In the genomic region with DNA sequence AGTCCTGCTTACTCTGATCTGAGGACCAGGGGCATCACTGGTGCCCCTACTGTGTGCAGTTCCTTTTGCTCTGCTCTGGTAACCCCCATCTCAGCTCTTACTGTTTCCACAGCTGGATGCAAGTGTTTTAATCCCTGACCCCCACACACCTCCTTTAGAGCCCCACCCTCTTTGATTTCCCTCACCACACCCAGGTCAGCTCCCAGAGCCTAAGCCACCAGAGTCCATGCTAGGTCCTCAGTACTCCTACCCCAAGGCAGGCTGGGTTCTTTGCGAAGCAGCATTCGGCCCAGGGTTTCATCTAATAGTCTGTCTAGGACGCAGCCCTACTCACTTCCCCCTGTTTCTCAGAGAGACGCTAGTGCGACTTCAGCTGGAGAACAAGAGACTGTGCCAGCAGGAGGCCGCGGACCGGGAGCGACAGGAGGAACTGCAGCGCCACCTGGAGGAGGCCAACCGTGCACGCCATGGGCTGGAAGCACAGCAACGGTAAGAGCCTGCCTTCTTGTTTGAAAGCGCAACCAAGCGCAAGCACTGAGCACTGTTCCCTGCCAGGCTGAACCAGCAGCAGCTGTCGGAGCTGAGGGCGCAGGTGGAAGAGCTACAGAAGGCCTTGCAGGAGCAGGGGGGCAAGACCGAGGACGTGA, we compare ENCODE assay signal across 8 mouse cellular contexts. TPM values are rescaled to one million over a fixed set of nuclear protein-coding genes. Genes with fewer than 3 reads are reported as not detected.
DNase-seq lines count a peak whose midpoint lies in the region; ATAC-seq and TF ChIP-seq lines count a peak whose summit lies in the region.

No protein-coding gene starts in this region.

- H3K27ac ChIP-seq in embryonic facial prominence, embryonic 13.5 days, result no peak overlapping the region
- no peak overlapping the region for H3K27ac ChIP-seq in liver, adult 2 months (replicated peaks; ENCODE audit: insufficient read depth, low read depth, low read length)
- H3K27ac ChIP-seq in stomach, embryonic 15.5 days, result no peak overlapping the region

- TF ChIP-seq POLR2A in liver, adult 2 months (IDR thresholded peaks at IDR 0.05; ENCODE audit: extremely low read depth, insufficient read depth, low read length), result no peak
- no peak for TF ChIP-seq POLR2A in myocyte (IDR thresholded peaks at IDR 0.05; ENCODE audit: insufficient read length, low read depth)

- H3K4me1 ChIP-seq in embryonic facial prominence, embryonic 13.5 days, result peaks cover 4% of the 10 kb centered on the region; the same call in 1 of the 2 replicates
- no peaks in the 10 kb centered on the region; the same call in 1 of the 2 replicates for H3K4me1 ChIP-seq in liver, adult 2 months (ENCODE audit: control insufficient read depth, insufficient read depth, low read length)
- H3K4me1 ChIP-seq in stomach, embryonic 15.5 days, result 0 out of 2 replicates have a peak, but pooled peaks cover 4% of the 10 kb centered on the region

- no peaks in the 10 kb centered on the region for H3K9me3 ChIP-seq in embryonic facial prominence, embryonic 13.5 days
- no peaks in the 10 kb centered on the region for H3K9me3 ChIP-seq in stomach, embryonic 15.5 days

- peaks cover 23% of the 10 kb centered on the region for H3K27me3 ChIP-seq in embryonic facial prominence, embryonic 13.5 days
- H3K27me3 ChIP-seq in liver, adult 2 months (ENCODE audit: control insufficient read depth, insufficient read depth, low read length), result no peaks in the 10 kb centered on the region
- H3K27me3 ChIP-seq in myocyte (ENCODE audit: control insufficient read depth, insufficient read depth, insufficient read length), result no peaks in the 10 kb centered on the region
- no peaks in the 10 kb centered on the region; the same call in 1 of the 2 replicates for H3K27me3 ChIP-seq in stomach, embryonic 15.5 days (replicated peaks)

- H3K4me2 ChIP-seq in embryonic facial prominence, embryonic 13.5 days, result peak overlapping the region; percentile 45
- peak overlapping the region; percentile 51 for H3K4me2 ChIP-seq in myocyte (ENCODE audit: low read depth)
- peak overlapping the region; percentile 22; the same call in 1 of the 2 replicates for H3K4me2 ChIP-seq in stomach, embryonic 15.5 days

- H3ac ChIP-seq in myocyte (ENCODE audit: control insufficient read depth, insufficient read length), result no peak overlapping the region

- peak overlapping the region; percentile 4; the same call in 1 of the 2 replicates for H3K4me3 ChIP-seq in embryonic facial prominence, embryonic 13.5 days
- H3K4me3 ChIP-seq in liver, adult 2 months (ENCODE audit: insufficient read depth, low read depth, low read length), result no peak overlapping the region
- H3K4me3 ChIP-seq in myocyte, result no peak overlapping the region
- no peak overlapping the region for H3K4me3 ChIP-seq in stomach, embryonic 15.5 days (replicated peaks)

- WGBS in embryonic facial prominence, embryonic 13.5 days, result 4% methylated on average over 19 of the region's 19 CpGs
- WGBS in liver, adult 2 months, result 29% methylated on average over 19 of the region's 19 CpGs
- 7% methylated on average over 19 of the region's 19 CpGs for WGBS in stomach, embryonic 15.5 days

- ATAC-seq in embryonic facial prominence, embryonic 13.5 days (ENCODE audit: insufficient number of reproducible peaks, insufficient read depth, low FRiP score, low TSS enrichment, low read depth), result no peak; the same call in 1 of the 2 replicates
- ATAC-seq in stomach, embryonic 15.5 days (ENCODE audit: insufficient read depth, low FRiP score, low read depth), result peak; percentile 71

- peaks cover 22% of the 10 kb centered on the region for H3K36me3 ChIP-seq in embryonic facial prominence, embryonic 13.5 days
- peaks cover 3% of the 10 kb centered on the region; the same call in 1 of the 2 replicates for H3K36me3 ChIP-seq in liver, adult 2 months (ENCODE audit: control insufficient read depth, insufficient read depth, low read length)
- H3K36me3 ChIP-seq in myocyte (ENCODE audit: control insufficient read depth, insufficient read depth), result no peaks in the 10 kb centered on the region
- 0 out of 2 replicates have a peak, but pooled peaks cover 2% of the 10 kb centered on the region for H3K36me3 ChIP-seq in stomach, embryonic 15.5 days

- H3K79me2 ChIP-seq in liver, adult 2 months (ENCODE audit: control insufficient read depth, insufficient read depth, low read length), result no peaks in the 10 kb centered on the region
- H3K79me2 ChIP-seq in myocyte (ENCODE audit: control insufficient read depth, insufficient read depth), result no peaks in the 10 kb centered on the region

- peak; percentile 98 for TF ChIP-seq CTCF in liver, adult 2 months (IDR thresholded peaks at IDR 0.05; ENCODE audit: low read depth, low read length)

- DNase-seq in A20 (ENCODE audit: low read depth, low spot score), result peak; percentile 94
- peak; percentile 92 to 95 for DNase-seq in adrenal gland, postnatal 36 days
- peak; percentile 87 for DNase-seq in heart, adult 8-10 months (ENCODE audit: low spot score)
- DNase-seq in kidney, adult 9 months, result peak; percentile 88
- peak; percentile 56 for DNase-seq in liver, adult 2 months (ENCODE audit: extremely low read depth, low read depth, low spot score)

- H3K9ac ChIP-seq in embryonic facial prominence, embryonic 13.5 days, result peak overlapping the region; percentile 38
- H3K9ac ChIP-seq in liver, adult 2 months (ENCODE audit: low read depth, low read length), result no peak overlapping the region
- H3K9ac ChIP-seq in stomach, embryonic 15.5 days, result no peak overlapping the region

TF ChIP-seq in myocyte, 11 proteins besides CTCF, POLR2A, EP300 and RAD21:
- TF ChIP-seq MYOD1 (IDR thresholded peaks at IDR 0.05; ENCODE audit: control insufficient read depth in 1 of 3, insufficient read length in 2 of 3, low read depth in 2 of 3), result peak in 1 of 3 experiments; percentile 69
- peak; percentile 53 for TF ChIP-seq SRF (IDR thresholded peaks at IDR 0.05; ENCODE audit: control insufficient read depth, insufficient read length, low read depth)
- TF ChIP-seq REST (IDR thresholded peaks at IDR 0.05; ENCODE audit: insufficient read depth, insufficient read length), result no peak
- peak in 2 of 3 experiments; percentile 66 to 77 for TF ChIP-seq MYOG (IDR thresholded peaks at IDR 0.05; ENCODE audit: control insufficient read depth in 1 of 3, insufficient read depth in 1 of 3, insufficient read length in 2 of 3, low read depth in 2 of 3)

RNA-seq across cellular contexts. Expression of a gene that starts 7.4 kb away (rescaled TPM):
- total RNA-seq in adrenal gland, postnatal 36 days (2021), result 1 to 10 TPM; 7.0 to 8.2 TPM
- polyA plus RNA-seq in embryonic facial prominence, embryonic 13.5 days (2015; fragmentation: Nextera tagmentation; extraction: Ambion mirVana), result 23.2 and 24.7 TPM in 2 replicates
- 1 to 10 TPM; 1.9 to 3.5 (median 2.7) TPM for total RNA-seq in heart, adult 8-10 months (2022)
- 12.4 and 14.2 TPM in 2 replicates for total RNA-seq in liver, adult 2 months (2014; rRNA removed)
- polyA plus RNA-seq in liver, adult 2 months (2012; rRNA removed), result 9.6 and 12.5 TPM in 2 replicates
- polyA plus RNA-seq in myocyte (2012; fragmentation: generic; extraction: Trizol), result 9.3 TPM
- 46.3 and 51.1 TPM in 2 replicates for polyA plus RNA-seq in stomach, embryonic 15.5 days (2015; fragmentation: Nextera tagmentation; extraction: Ambion mirVana)

RNA-seq across cellular contexts. Expression of a gene that starts 16.6 kb away (rescaled TPM):
- total RNA-seq in adrenal gland, postnatal 36 days (2021), result not detected
- polyA plus RNA-seq in embryonic facial prominence, embryonic 13.5 days (2015; fragmentation: Nextera tagmentation; extraction: Ambion mirVana), result 0.14 TPM in 1 of 2 replicates, not detected in the other
- total RNA-seq in heart, adult 8-10 months (2022), result not detected
- total RNA-seq in liver, adult 2 months (2014; rRNA removed), result not detected in 2 replicates
- polyA plus RNA-seq in liver, adult 2 months (2012; rRNA removed), result 0.06 TPM in 1 of 2 replicates, not detected in the other
- polyA plus RNA-seq in myocyte (2012; fragmentation: generic; extraction: Trizol), result not detected
- polyA plus RNA-seq in stomach, embryonic 15.5 days (2015; fragmentation: Nextera tagmentation; extraction: Ambion mirVana), result 0.23 and 0.49 TPM in 2 replicates

RNA-seq across cellular contexts. Expression of a gene that starts 19.3 kb away (rescaled TPM):
- total RNA-seq in adrenal gland, postnatal 36 days (2021), result 100 to 1,000 TPM in 1 of 2 experiments, 10 to 100 TPM in 1; 71.5 to 139 TPM
- 10.4 and 11.2 TPM in 2 replicates for polyA plus RNA-seq in embryonic facial prominence, embryonic 13.5 days (2015; fragmentation: Nextera tagmentation; extraction: Ambion mirVana)
- total RNA-seq in heart, adult 8-10 months (2022), result 10 to 100 TPM; 17.8 to 32.3 (median 23.9) TPM
- 29.5 and 45.6 TPM in 2 replicates for total RNA-seq in liver, adult 2 months (2014; rRNA removed)
- 12.3 and 17.9 TPM in 2 replicates for polyA plus RNA-seq in liver, adult 2 months (2012; rRNA removed)
- polyA plus RNA-seq in myocyte (2012; fragmentation: generic; extraction: Trizol), result 140 TPM
- 33.4 and 49.6 TPM in 2 replicates for polyA plus RNA-seq in stomach, embryonic 15.5 days (2015; fragmentation: Nextera tagmentation; extraction: Ambion mirVana)

RNA-seq across cellular contexts. Expression of a gene that starts 27.3 kb away (rescaled TPM):
- total RNA-seq in adrenal gland, postnatal 36 days (2021), result 10 to 100 TPM; 91.0 to 93.4 TPM
- polyA plus RNA-seq in embryonic facial prominence, embryonic 13.5 days (2015; fragmentation: Nextera tagmentation; extraction: Ambion mirVana), result 126 and 139 TPM in 2 replicates
- 10 to 100 TPM; 63.5 to 72.5 (median 65.4) TPM for total RNA-seq in heart, adult 8-10 months (2022)
- total RNA-seq in liver, adult 2 months (2014; rRNA removed), result 30.3 and 33.8 TPM in 2 replicates
- polyA plus RNA-seq in liver, adult 2 months (2012; rRNA removed), result 60.0 and 71.6 TPM in 2 replicates
- polyA plus RNA-seq in myocyte (2012; fragmentation: generic; extraction: Trizol), result 204 TPM
- 108 and 115 TPM in 2 replicates for polyA plus RNA-seq in stomach, embryonic 15.5 days (2015; fragmentation: Nextera tagmentation; extraction: Ambion mirVana)

RNA-seq across cellular contexts. Expression of a gene that starts 28.2 kb away (rescaled TPM):
- total RNA-seq in adrenal gland, postnatal 36 days (2021), result 100 to 1,000 TPM; 109 to 136 TPM
- 93.2 and 94.5 TPM in 2 replicates for polyA plus RNA-seq in embryonic facial prominence, embryonic 13.5 days (2015; fragmentation: Nextera tagmentation; extraction: Ambion mirVana)
- total RNA-seq in heart, adult 8-10 months (2022), result 10 to 100 TPM; 41.9 to 61.3 (median 55.0) TPM
- 17.1 and 24.5 TPM in 2 replicates for total RNA-seq in liver, adult 2 months (2014; rRNA removed)
- 25.6 and 28.3 TPM in 2 replicates for polyA plus RNA-seq in liver, adult 2 months (2012; rRNA removed)
- polyA plus RNA-seq in myocyte (2012; fragmentation: generic; extraction: Trizol), result 74.1 TPM
- polyA plus RNA-seq in stomach, embryonic 15.5 days (2015; fragmentation: Nextera tagmentation; extraction: Ambion mirVana), result 112 and 113 TPM in 2 replicates
